Mouse (Mus musculus) layer of hippocampus, adult 18-20 months (tissue): ENCODE measurements around the gene Hist1h2be. TPM values are rescaled to one million over a fixed set of nuclear protein-coding genes. Genes with fewer than 3 reads are reported as not detected.
A peak's percentile ranks its signal among the peaks of the same experiment; 100 is the strongest.
"Not testable (repeated sequence)": the region's sequence is repeated elsewhere in the genome, so short reads cannot be mapped to it uniquely, and the experiment has no call there.

ENCODE experiments used
- DNase-seq, 2 experiments: peaks; one replicate each; pipeline ENCODE4 v3.0.0; 2022; ENCODE audit warnings: low spot score in 2 of 2
- total RNA-seq, 2 experiments: library from RNA; stranded (reverse); gene quantifications; 2 replicates each; pipeline ENCODE4 v1.2.3; 2021

Hist1h2be gene
- total RNA-seq, 2 experiments from 2014 or later, result 10.2 to 11.3 TPM

DNA sequence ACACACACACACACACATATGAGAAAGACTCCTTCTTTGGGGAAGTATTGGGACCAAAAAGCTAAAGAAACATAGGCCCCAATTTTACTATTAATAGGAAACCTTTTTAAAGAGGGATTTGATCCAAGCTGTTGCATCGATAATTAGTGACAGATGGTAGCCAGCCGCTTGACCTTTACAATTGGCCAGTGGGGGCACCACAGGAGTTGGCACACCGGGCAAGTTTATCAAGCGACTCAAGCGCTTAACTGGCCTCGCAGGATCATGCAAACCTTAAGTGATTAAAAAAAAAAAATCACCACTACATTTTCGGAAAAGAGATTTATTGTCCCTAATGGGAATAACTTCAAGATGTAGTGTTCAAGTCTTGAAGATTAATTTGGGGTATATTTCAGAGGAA, 28.3 kb downstream of the Hist1h2be start:
- DNase-seq, result no peak

DNA sequence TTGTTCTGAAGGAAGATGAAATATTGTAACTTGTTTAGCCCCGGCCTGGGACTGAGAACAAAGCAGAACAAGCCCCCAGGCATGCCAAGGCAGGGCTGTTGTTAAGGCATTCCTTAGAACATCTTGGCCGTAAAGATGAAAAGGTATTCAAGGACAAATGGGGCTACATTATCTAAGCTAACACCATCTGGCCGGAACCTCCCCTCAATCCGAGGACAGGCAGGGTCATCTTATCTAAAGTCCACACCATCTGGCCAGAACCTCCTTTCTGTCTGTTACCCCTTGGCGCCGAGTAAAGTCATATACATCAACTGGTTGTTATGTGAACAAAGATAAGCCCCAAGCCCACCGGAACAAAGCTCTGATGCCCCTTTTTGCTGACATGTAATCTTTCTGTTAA, 29.0 kb downstream of the Hist1h2be start:
- DNase-seq, result not testable (repeated sequence)

DNA sequence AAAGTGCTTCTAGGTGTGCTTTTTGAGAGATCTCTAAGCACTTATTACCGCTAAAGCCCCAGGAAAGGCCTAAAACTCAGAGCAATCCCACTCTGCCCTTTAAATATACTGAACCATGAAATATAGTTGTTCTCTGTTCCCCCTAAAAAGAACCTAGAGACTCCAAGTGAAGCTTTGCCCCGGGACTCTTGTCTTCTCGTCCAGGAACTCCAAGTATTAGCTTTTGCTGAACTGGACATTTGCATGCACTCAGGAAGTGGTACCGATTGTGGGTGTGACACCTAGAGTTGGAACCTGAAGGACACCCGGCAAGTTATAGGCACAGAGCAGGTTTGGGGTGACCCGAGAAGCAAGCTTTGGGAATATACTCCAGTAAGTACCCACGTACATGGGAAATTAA, 29.7 kb downstream of the Hist1h2be start:
- no peak for DNase-seq

DNA sequence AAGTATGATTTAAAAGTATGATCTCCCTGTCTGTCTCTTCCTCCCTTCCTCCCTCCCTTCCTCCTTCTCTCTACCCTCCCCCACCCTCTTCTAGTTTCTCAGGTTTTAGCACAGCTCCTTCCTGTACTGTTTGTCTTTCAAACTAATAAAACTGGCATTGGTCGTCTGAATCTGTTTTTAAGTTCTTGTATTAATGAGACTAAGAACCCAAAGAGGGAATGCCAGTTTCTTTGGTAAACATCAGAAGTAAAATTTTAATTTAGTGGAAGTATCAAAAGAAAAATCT, 34.0 kb downstream of the Hist1h2be start:
- no peak for DNase-seq

DNA sequence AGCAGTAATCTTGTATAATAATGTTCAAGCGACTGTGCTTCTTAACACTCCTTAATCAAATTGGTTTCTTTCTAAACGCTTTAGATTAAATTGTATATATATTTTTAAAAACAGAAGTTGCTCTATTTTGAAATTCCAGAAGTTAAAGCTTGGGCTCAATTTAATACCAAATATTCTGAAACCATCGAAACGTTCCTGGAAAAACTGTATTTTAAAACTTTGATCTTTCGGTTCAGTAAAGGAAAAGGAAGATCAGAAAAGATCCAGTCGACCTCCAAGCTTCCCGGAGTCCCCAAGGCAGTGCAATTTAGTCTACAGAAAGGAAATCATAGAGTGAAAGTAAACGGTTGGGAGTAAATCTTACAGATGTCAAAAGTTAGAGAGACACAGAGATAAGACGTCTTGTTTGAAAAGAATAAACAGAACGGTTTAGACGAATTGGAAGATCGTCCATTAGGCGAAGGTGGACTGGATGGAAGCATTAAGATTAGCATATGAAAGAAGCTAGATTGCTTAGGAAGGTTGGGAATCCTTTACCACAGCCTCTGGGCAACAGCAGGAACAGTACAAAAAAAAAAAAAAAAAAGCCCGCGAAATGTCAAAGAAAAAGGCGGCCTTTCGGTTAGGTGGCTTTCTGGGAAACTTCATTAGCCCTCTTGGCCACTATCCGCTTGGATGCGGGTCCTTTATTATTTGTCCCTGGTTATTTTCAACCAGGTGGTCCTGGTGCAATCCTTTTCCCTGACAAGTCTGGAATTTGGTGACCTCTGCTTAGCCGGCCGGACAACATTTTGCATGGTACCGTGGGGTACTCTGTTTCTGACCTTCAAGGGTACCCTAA, 34.6 kb downstream of the Hist1h2be start:
- no peak for DNase-seq

DNA sequence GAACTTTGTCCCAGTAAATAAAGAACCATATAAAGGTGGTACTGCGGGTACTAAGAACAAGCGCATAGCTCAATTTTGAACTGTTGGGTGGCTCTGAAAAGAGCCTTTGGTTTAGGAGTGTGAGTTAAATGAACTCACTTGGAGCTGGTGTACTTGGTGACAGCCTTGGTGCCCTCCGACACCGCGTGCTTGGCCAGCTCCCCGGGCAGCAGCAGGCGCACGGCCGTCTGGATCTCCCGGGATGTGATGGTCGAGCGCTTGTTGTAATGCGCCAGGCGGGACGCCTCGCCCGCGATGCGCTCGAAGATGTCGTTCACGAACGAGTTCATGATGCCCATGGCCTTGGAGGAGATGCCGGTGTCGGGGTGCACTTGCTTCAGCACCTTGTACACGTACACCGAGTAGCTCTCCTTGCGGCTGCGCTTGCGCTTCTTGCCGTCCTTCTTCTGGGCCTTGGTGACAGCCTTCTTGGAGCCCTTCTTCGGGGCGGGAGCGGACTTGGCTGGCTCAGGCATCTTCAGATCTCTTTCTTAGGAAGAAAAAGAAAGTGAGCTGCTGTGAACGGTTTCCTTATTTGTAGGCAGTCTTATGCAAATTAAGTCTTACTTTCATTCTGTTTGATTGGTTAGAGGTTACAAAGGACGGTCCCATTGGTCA, 35.4 kb downstream of the Hist1h2be start:
- DNase-seq, result peak; percentile 71 to 85

GRCm38 (mm10) chr13:23585029-23585441, 35.9 kb downstream of the Hist1h2be start:
- DNase-seq, result peak; percentile 61 to 75

GRCm38 (mm10) chr13:23584331-23584730, 36.6 kb downstream of the Hist1h2be start:
- no peak for DNase-seq

- no peak for DNase-seq
Measured at GRCm38 (mm10) chr13:23583387-23584068, 37.4 kb downstream of the Hist1h2be start.

- DNase-seq, result no peak
Measured at GRCm38 (mm10) chr13:23582219-23583056, 38.5 kb downstream of the Hist1h2be start.

- peak; percentile 98 to 99 for DNase-seq
Measured at GRCm38 (mm10) chr13:23581408-23582218, 39.3 kb downstream of the Hist1h2be start, which contains the start of gene Hist1h4d. TSS of gene Hist1h4d (plus strand) at chr13:23581598.

- DNase-seq, result no peak
Measured at GRCm38 (mm10) chr13:23577835-23578234, 43.1 kb downstream of the Hist1h2be start.

GRCm38 (mm10) chr13:23576906-23577639, 43.9 kb downstream of the Hist1h2be start:
- DNase-seq, result no peak

DNA sequence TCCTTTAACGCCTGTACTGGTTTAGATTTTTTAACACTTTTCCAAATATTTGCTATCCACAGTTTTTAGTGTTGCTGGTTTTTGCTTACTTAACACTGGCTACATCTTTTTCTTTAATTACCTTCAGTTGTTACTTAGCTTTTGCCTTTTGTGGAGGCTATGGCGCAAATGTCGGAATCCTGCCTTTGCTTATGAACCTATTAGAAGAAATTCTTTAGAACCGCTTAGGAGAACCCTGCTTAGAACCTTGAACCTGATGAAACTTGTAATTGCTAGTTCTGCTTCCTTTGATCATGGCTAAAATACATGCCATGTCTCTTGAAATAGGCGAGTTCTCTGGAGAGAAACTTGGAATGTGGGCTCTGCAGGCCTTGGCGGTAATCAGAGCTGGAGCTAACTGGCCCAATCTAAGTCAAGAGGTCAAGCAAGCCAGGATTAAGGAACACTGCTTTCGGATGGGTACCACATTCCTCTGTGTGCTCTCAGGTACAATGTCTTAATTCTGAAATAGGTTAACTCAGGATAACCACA, 44.5 kb downstream of the Hist1h2be start:
- no peak for DNase-seq

DNA sequence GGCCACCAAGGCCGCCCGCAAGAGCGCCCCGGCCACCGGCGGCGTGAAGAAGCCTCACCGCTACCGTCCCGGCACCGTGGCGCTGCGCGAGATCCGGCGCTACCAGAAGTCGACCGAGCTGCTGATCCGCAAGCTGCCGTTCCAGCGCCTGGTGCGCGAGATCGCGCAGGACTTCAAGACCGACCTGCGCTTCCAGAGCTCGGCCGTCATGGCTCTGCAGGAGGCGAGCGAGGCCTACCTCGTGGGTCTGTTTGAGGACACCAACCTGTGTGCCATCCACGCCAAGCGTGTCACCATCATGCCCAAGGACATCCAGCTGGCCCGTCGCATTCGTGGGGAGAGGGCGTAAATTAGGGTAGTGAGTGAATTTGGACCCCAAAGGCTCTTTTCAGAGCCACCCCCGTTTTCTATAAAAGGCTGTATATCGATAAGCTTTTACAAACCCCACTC, 45.0 kb downstream of the Hist1h2be start:
- DNase-seq, result not testable (repeated sequence)

DNA sequence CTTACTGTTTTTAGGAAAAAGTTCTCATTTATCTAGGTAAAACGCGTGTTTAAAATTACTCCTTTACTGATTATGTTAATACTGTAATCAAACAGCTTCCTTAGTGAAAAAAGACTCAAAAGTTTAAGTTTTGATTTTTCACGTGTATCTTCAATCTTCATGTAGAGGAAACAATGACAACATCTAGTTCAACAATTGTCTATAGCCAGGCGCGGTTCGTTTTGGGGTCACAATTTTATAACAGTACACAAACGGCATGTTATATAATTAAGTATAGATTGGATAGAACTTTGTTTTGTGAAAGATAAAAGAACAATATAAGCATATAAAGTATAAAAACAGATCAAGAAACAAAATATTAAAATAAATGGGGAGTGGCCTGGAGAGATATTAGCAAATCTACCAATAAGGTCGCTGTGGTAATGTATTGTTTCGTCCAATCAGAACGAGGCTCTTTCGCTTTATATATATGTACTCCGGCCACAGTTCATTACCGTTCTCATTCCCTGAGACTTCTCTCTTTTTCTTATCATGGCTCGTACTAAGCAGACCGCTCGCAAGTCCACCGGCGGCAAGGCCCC, 45.6 kb downstream of the Hist1h2be start, which contains the start of gene Hist1h3d:
TSS of gene Hist1h3d (plus strand) at position 493 of the 581 bp plus-strand sequence.
- DNase-seq, result peak; percentile 64 to 87

DNA sequence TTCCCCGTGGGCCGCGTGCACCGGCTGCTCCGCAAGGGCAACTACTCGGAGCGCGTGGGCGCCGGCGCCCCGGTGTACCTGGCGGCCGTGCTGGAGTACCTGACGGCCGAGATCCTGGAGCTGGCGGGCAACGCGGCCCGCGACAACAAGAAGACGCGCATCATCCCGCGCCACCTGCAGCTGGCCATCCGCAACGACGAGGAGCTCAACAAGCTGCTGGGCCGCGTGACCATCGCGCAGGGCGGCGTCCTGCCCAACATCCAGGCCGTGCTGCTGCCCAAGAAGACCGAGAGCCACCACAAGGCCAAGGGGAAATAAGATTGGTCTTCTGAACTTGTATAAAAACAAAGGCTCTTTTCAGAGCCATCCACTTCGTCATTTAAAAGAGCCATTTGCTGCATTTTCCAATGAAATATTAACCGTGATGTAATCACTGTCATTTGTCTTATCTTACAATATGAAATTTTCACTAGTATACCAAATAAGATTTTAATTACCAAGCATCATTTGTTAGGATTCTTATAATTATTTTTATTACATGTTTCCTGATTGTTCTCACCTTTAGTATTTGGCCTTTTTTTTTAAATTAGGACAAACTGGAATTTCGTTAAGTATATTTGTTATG, 46.3 kb downstream of the Hist1h2be start:
- DNase-seq, result not testable (repeated sequence)

DNA sequence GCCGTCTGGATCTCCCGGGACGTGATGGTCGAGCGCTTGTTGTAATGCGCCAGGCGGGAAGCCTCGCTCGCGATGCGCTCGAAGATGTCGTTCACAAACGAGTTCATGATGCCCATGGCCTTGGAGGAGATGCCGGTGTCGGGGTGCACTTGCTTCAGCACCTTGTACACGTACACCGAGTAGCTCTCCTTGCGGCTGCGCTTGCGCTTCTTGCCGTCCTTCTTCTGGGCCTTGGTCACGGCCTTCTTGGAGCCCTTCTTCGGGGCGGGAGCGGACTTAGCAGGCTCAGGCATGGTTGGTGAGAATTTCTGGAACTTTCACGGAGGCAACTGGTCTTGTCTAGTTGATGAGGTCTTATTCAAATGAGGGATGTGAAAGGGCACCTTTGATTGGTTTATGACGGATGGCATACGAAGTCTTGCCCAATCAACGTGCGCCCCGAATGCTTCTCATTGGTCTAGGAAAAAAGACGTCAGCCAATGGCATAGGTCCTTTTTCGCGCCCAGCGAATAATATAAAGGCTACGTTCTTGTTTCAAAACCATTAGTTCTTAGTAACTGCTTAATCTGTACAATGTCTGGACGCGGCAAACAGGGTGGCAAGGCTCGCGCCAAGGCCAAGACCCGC, 46.9 kb downstream of the Hist1h2be start, which contains the start of the genes Hist1h2bf and Hist1h2ad:
TSS of gene Hist1h2bf (minus strand) at position 299 of the 627 bp plus-strand sequence.
TSS of gene Hist1h2ad (plus strand) at position 484 of the 627 bp plus-strand sequence.
- DNase-seq, result peak; percentile 90 to 97
